Mouse (Mus musculus) kidney, adult 10 weeks (tissue): Measurements from ENCODE around the gene 4930502E18Rik. TPM values are rescaled to one million over a fixed set of nuclear protein-coding genes. Genes with fewer than 3 reads are reported as not detected.

ENCODE experiments used
- polyA plus RNA-seq: library from polyadenylated mRNA; stranded (reverse); fragments of 350-450 nt; fragmentation: Illumina TruSeq; extraction: RNeasy Lipid Tissue Mini Kit (QIAGEN cat#74804); gene quantifications from one replicate; pipeline ENCODE4 v1.2.3, GENCODE M21; 2014; ENCODE audit warnings: low read depth, low replicate concordance

Gene 4930502E18Rik
- 0.73 TPM for polyA plus RNA-seq

GRCm38 (mm10) chrX:53724596-53724995 is at the start of gene 4930502E18Rik:
TSS of gene 4930502E18Rik (plus strand) at chrX:53724826.

DNA sequence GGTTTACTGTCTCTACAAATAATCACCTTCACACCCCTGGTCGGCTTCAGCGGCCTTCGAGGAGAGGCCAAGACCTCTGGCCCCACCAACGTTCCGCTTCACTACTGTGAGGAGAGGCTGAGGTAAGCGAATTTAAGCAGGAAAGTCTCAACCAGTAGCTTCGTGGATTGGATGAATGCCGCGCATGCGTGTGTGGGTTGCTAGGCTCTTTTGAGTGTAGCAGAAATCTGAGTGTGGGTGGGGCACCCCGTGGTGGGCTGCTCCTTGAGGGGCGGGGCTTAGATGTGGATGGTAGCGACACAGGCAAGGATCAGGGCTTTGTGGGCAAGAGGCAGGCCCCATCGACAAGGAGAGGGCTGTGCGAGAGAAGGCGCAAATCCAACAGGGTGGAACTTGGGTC is 33.1 kb downstream of the 4930502E18Rik start, which contains the start of gene 1700013H16Rik:
Gene 1700013H16Rik, minus strand, starts transcription at position 96 of the 400 bp plus-strand sequence.

GRCm38 (mm10) chrX:53776276-53776675 is 51.6 kb downstream of the 4930502E18Rik start, which contains the start of gene Zfp36l3:
TSS of gene Zfp36l3 (minus strand) at chrX:53776394.

Other genes with a start within 250 kb of the 4930502E18Rik start
- gene Rtl8c, start 116.8 kb upstream of the 4930502E18Rik start, polyA plus RNA-seq = not detected
- not detected for gene Gm14597, start 115.8 kb upstream of the 4930502E18Rik start, polyA plus RNA-seq
- 6.9 TPM for gene Rtl8a, start 81.1 kb upstream of the 4930502E18Rik start, polyA plus RNA-seq
- 4.0 TPM for gene Rtl8b, start 54.4 kb upstream of the 4930502E18Rik start, polyA plus RNA-seq
- not detected for gene 1700013H16Rik, start 33.0 kb downstream of the 4930502E18Rik start, polyA plus RNA-seq
- not detected for gene Zfp36l3, start 51.6 kb downstream of the 4930502E18Rik start, polyA plus RNA-seq
- gene Xlr, start 72.9 kb downstream of the 4930502E18Rik start, polyA plus RNA-seq = 4.2 TPM